Comparison of ENCODE assay signal across 35 mouse cellular contexts in genomic region chr5:67060519-67060918, GRCm38 (mm10). TPM values are rescaled to one million over a fixed set of nuclear protein-coding genes. Genes with fewer than 3 reads are reported as not detected.
DNase-seq lines count a peak whose midpoint lies in the region; ATAC-seq lines count a peak whose summit lies in the region.
"Had no signal": no experiment of that assay in that cellular context is flagged by ENCODE, and none has a peak within 500 bp of the region (broad histone marks: within the 10 kb centered on the region; RNA-seq: fewer than 3 reads in every experiment).

No protein-coding gene starts in this region.

- no peak overlapping the region for H3K9ac ChIP-seq in hindbrain, embryonic 13.5 days
- H3K9ac ChIP-seq in hindbrain, embryonic 12.5 days: no peak overlapping the region
- no peak overlapping the region for H3K9ac ChIP-seq in midbrain, embryonic 14.5 days (replicated peaks; ENCODE audit: low read length)
- no peak overlapping the region for H3K9ac ChIP-seq in midbrain, embryonic 16.5 days (ENCODE audit: low read depth, low read length)
- H3K9ac ChIP-seq: embryonic facial prominence, embryonic 15.5 days; limb, embryonic 15.5 days; liver, embryonic 13.5 days; neural tube, embryonic 15.5 days; stomach, embryonic 15.5 days had no signal

- H3K36me3 ChIP-seq in hindbrain, embryonic 13.5 days: no peaks in the 10 kb centered on the region
- peaks cover under 1% of the 10 kb centered on the region; the same call in 1 of the 2 replicates for H3K36me3 ChIP-seq in hindbrain, embryonic 12.5 days
- H3K36me3 ChIP-seq in midbrain, embryonic 14.5 days (ENCODE audit: control insufficient read depth, insufficient read depth, low read length): no peaks in the 10 kb centered on the region
- H3K36me3 ChIP-seq in midbrain, embryonic 16.5 days (ENCODE audit: control insufficient read depth, insufficient read depth, low read length): no peaks in the 10 kb centered on the region
- H3K36me3 ChIP-seq: heart, embryonic 10.5 days; limb, embryonic 10.5 days; liver, embryonic 13.5 days; stomach, embryonic 15.5 days had no signal

- DNase-seq in cerebellum, postnatal 10 days: peak; percentile 25 to 54
- DNase-seq in cerebellum, adult 18-20 months: no peak
- DNase-seq in midbrain, embryonic 14.5 days: peak; percentile 13
- no peak for DNase-seq in embryo, embryonic 10.5 days (ENCODE audit: low spot score)
- DNase-seq: adrenal gland, adult 2 months; cerebellum, adult 11 months; cerebellum, adult 9-11 months; gastrocnemius, postnatal 10 days; heart, postnatal 36 days; kidney, adult 8-10 months; kidney, postnatal 4 days; liver, embryonic 13.5 days; lung, adult 18-20 months; lung, postnatal 4 days; retina, postnatal 1 day; right cerebral cortex, postnatal 14 days; thymus, postnatal 14 days had no signal

- peaks cover 7% of the 10 kb centered on the region; the same call in 1 of the 2 replicates for H3K4me1 ChIP-seq in hindbrain, embryonic 13.5 days (replicated peaks)
- 0 out of 2 replicates have a peak, but pooled peaks cover 7% of the 10 kb centered on the region for H3K4me1 ChIP-seq in hindbrain, embryonic 12.5 days
- H3K4me1 ChIP-seq in midbrain, embryonic 14.5 days (ENCODE audit: control insufficient read depth, insufficient read depth, low read length): no peaks in the 10 kb centered on the region
- no peaks in the 10 kb centered on the region for H3K4me1 ChIP-seq in midbrain, embryonic 16.5 days (ENCODE audit: control insufficient read depth, insufficient read depth, low read length)
- H3K4me1 ChIP-seq: embryonic facial prominence, embryonic 10.5 days; embryonic facial prominence, embryonic 15.5 days; heart, embryonic 10.5 days; limb, embryonic 10.5 days; limb, embryonic 15.5 days; liver, embryonic 13.5 days; neural tube, embryonic 15.5 days; stomach, embryonic 15.5 days had no signal

- 0 out of 2 replicates have a peak, but pooled peaks have one; percentile 49 for ATAC-seq in hindbrain, embryonic 13.5 days (ENCODE audit: low FRiP score)
- ATAC-seq in hindbrain, embryonic 12.5 days (ENCODE audit: low FRiP score): no peak
- ATAC-seq in midbrain, embryonic 14.5 days (ENCODE audit: low FRiP score, low TSS enrichment): no peak
- ATAC-seq in midbrain, embryonic 16.5 days: no peak
- ATAC-seq: activated CD4-positive, CD25-positive, alpha-beta regulatory T cell, adult 4 months; intestine, embryonic 16.5 days; lung, postnatal 0 days had no signal

- no peak overlapping the region for H3K4me2 ChIP-seq in hindbrain, embryonic 13.5 days
- no peak overlapping the region for H3K4me2 ChIP-seq in hindbrain, embryonic 12.5 days (replicated peaks)
- H3K4me2 ChIP-seq in midbrain, embryonic 14.5 days (ENCODE audit: low read length): no peak overlapping the region
- no peak overlapping the region for H3K4me2 ChIP-seq in midbrain, embryonic 16.5 days (ENCODE audit: low read length)
- H3K4me2 ChIP-seq: embryonic facial prominence, embryonic 15.5 days; limb, embryonic 15.5 days; liver, embryonic 13.5 days; neural tube, embryonic 15.5 days; stomach, embryonic 15.5 days had no signal

- no peak overlapping the region for H3K4me3 ChIP-seq in hindbrain, embryonic 13.5 days
- no peak overlapping the region for H3K4me3 ChIP-seq in hindbrain, embryonic 12.5 days
- no peak overlapping the region for H3K4me3 ChIP-seq in midbrain, embryonic 14.5 days (replicated peaks; ENCODE audit: low read depth, low read length)
- no peak overlapping the region for H3K4me3 ChIP-seq in midbrain, embryonic 16.5 days (ENCODE audit: low read depth, low read length)
- H3K4me3 ChIP-seq: embryonic facial prominence, embryonic 10.5 days; embryonic facial prominence, embryonic 15.5 days; heart, embryonic 10.5 days; limb, embryonic 10.5 days; limb, embryonic 15.5 days; liver, embryonic 13.5 days; neural tube, embryonic 15.5 days; stomach, embryonic 15.5 days had no signal

- no peaks in the 10 kb centered on the region for H3K9me3 ChIP-seq in hindbrain, embryonic 13.5 days
- no peaks in the 10 kb centered on the region for H3K9me3 ChIP-seq in hindbrain, embryonic 12.5 days (replicated peaks)
- no peaks in the 10 kb centered on the region for H3K9me3 ChIP-seq in midbrain, embryonic 14.5 days (ENCODE audit: control insufficient read depth, low read length)
- H3K9me3 ChIP-seq in midbrain, embryonic 16.5 days (replicated peaks; ENCODE audit: control insufficient read depth, low read length, poor library complexity, severe bottlenecking): no peaks in the 10 kb centered on the region
- H3K9me3 ChIP-seq: embryonic facial prominence, embryonic 10.5 days; embryonic facial prominence, embryonic 15.5 days; heart, embryonic 10.5 days; limb, embryonic 10.5 days; limb, embryonic 15.5 days; liver, embryonic 13.5 days; neural tube, embryonic 15.5 days; stomach, embryonic 15.5 days had no signal

- H3K27me3 ChIP-seq in hindbrain, embryonic 13.5 days: no peaks in the 10 kb centered on the region
- no peaks in the 10 kb centered on the region for H3K27me3 ChIP-seq in hindbrain, embryonic 12.5 days
- no peaks in the 10 kb centered on the region for H3K27me3 ChIP-seq in midbrain, embryonic 14.5 days (ENCODE audit: control insufficient read depth, insufficient read depth, low read length)
- H3K27me3 ChIP-seq in midbrain, embryonic 16.5 days (ENCODE audit: control insufficient read depth, insufficient read depth, low read depth, low read length): no peaks in the 10 kb centered on the region
- H3K27me3 ChIP-seq: CH12.LX; embryonic facial prominence, embryonic 15.5 days; limb, embryonic 15.5 days; liver, embryonic 13.5 days; neural tube, embryonic 15.5 days; stomach, embryonic 15.5 days had no signal

- 67% methylated on average over 2 of the region's 4 CpGs for WGBS in hindbrain, embryonic 13.5 days
- WGBS in hindbrain, embryonic 12.5 days: 62% methylated on average over 2 of the region's 4 CpGs
- 42% methylated on average over 4 of the region's 4 CpGs for WGBS in midbrain, embryonic 14.5 days
- 28% methylated on average over 4 of the region's 4 CpGs for WGBS in midbrain, embryonic 16.5 days

- H3K27ac ChIP-seq in hindbrain, embryonic 13.5 days: no peak overlapping the region
- no peak overlapping the region for H3K27ac ChIP-seq in hindbrain, embryonic 12.5 days
- H3K27ac ChIP-seq in midbrain, embryonic 14.5 days (replicated peaks; ENCODE audit: low read depth, low read length): no peak overlapping the region
- no peak overlapping the region for H3K27ac ChIP-seq in midbrain, embryonic 16.5 days (ENCODE audit: low read length)
- H3K27ac ChIP-seq: embryonic facial prominence, embryonic 10.5 days; embryonic facial prominence, embryonic 15.5 days; heart, embryonic 10.5 days; kidney, postnatal 0 days; limb, embryonic 10.5 days; limb, embryonic 15.5 days; liver, embryonic 13.5 days; neural tube, embryonic 15.5 days; stomach, embryonic 15.5 days had no signal

RNA-seq across cellular contexts. Expression of gene Phox2b, which starts 38.6 kb away (rescaled TPM):
- polyA plus RNA-seq in hindbrain, embryonic 13.5 days (2015; fragmentation: Nextera tagmentation; extraction: Ambion mirVana): 32.3 and 38.4 TPM in 2 replicates
- 43.5 and 50.2 TPM in 2 replicates for polyA plus RNA-seq in hindbrain, embryonic 12.5 days (2016; fragmentation: Nextera tagmentation; extraction: Ambion mirVana)
- 2.2 and 3.3 TPM in 2 replicates for polyA plus RNA-seq in midbrain, embryonic 14.5 days (2014; fragmentation: Nextera tagmentation; extraction: Ambion mirVana)
- 0.37 and 1.5 TPM in 2 replicates for polyA plus RNA-seq in midbrain, embryonic 16.5 days (2015; fragmentation: Nextera tagmentation; extraction: Ambion mirVana)
- polyA plus RNA-seq: C2C12; cortical plate, adult 2 months; gonadal fat pad, adult 2 months had no signal

Comparison
In these comparisons a context has a peak if more than half of its experiments do, and no peak if none do; other contexts are left out.
1. DNase-seq: peak in cerebellum, postnatal 10 days (2 of 2) and midbrain, embryonic 14.5 days (single experiment); none in cerebellum, adult 18-20 months (0 of 2) and embryo, embryonic 10.5 days (single experiment).